Mouse (Mus musculus): ENCODE data around the gene Pim1.

DNA sequence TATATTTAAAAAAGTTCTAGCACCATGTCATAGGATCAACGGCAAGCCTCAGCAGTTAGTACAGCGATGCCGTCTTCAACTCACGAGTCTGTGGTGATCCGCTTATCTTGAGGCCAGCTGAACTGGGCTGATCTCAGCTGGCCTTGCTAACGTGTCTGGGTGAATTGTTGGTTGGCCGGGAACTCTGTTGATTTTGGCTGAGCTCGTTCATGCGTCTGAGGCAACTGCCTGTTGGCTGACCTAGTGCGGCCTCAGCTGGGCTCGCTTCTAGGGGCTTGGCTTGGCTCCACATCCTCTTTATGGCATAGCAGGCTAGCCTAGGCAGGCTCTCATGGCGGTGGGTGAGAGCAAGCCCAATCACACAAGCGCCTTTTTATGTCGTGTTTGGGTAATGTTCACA is 50.9 kb downstream of the Pim1 start:
- TF ChIP-seq CTCF (IDR thresholded peaks at IDR 0.05; ENCODE audit: borderline replicate concordance, insufficient read depth, low read depth, low read length) (no peak), POLR2A (IDR thresholded peaks at IDR 0.05; ENCODE audit: borderline replicate concordance, insufficient read depth, low read length) (no peak)

All from cerebellum, adult 2 months (tissue).